Mouse (Mus musculus) thymus, postnatal 36 days (tissue): ENCODE results near the gene Pter.

Experiments
- DNase-seq, 2 experiments: peaks; one replicate each; pipeline ENCODE4 v3.0.0; 2022; ENCODE audit warnings: mixed read lengths in 2 of 2

The Pter gene

GRCm38 (mm10) chr2:13009261-13009972 is 85.6 kb downstream of the Pter start:
- peak in 1 of 2 experiments; percentile 3 for DNase-seq

GRCm38 (mm10) chr2:13010030-13010459 is 86.2 kb downstream of the Pter start:
- DNase-seq, result peak; percentile 69 to 75

GRCm38 (mm10) chr2:13010460-13011341 is 86.9 kb downstream of the Pter start:
- peak; percentile 43 to 62 for DNase-seq

- DNase-seq, result peak; percentile 11 to 12
These were observed 87.6 kb downstream of the Pter start, which contains the start of gene C1ql3 for GRCm38 (mm10) chr2:13011472-13011871. C1ql3 (minus strand) TSS chr2:13011806.

- no peak for DNase-seq
These were observed 88.1 kb downstream of the Pter start for GRCm38 (mm10) chr2:13011973-13012372.

- DNase-seq, result no peak
These were observed 94.5 kb downstream of the Pter start for GRCm38 (mm10) chr2:13018382-13018781.

- DNase-seq, result no peak
These were observed 95.0 kb downstream of the Pter start for GRCm38 (mm10) chr2:13018861-13019260.

- no peak for DNase-seq
These were observed 114.9 kb downstream of the Pter start for GRCm38 (mm10) chr2:13038772-13039171.

GRCm38 (mm10) chr2:13039785-13040184 is 115.9 kb downstream of the Pter start:
- DNase-seq, result no peak

- no peak for DNase-seq
These were observed 120.7 kb downstream of the Pter start for GRCm38 (mm10) chr2:13044555-13044954.

GRCm38 (mm10) chr2:13048649-13049048 is 124.8 kb downstream of the Pter start:
- DNase-seq, result no peak
